Mouse (Mus musculus) ES-Bruce4 (cell line): Measurements from ENCODE around the gene Ctnnd2. TPM values are rescaled to one million over a fixed set of nuclear protein-coding genes. Genes with fewer than 3 reads are reported as not detected.

Source experiments
- H3K27ac ChIP-seq: 2 replicates; pipeline ENCODE4 v1.5.1; 2012; ENCODE audit warnings: low read length, inconsistent platforms; ENCODE audit not compliant: insufficient read depth
- H3K27me3 ChIP-seq: 2 replicates; pipeline ENCODE4 v1.6.1; 2012; ENCODE audit warnings: mild to moderate bottlenecking, low read length, inconsistent platforms; ENCODE audit not compliant: control insufficient read depth, poor library complexity, insufficient read depth, severe bottlenecking
- H3K36me3 ChIP-seq: 2 replicates; pipeline ENCODE4 v1.6.1; 2012; ENCODE audit warnings: inconsistent platforms, mild to moderate bottlenecking, low read length, moderate library complexity; ENCODE audit not compliant: control insufficient read depth, poor library complexity, insufficient read depth, severe bottlenecking
- H3K4me1 ChIP-seq: one replicate; pipeline ENCODE4 v1.8.1; 2011; ENCODE audit warnings: low read length; ENCODE audit not compliant: control insufficient read depth, insufficient read depth
- H3K4me3 ChIP-seq: 2 replicates; pipeline ENCODE4 v1.5.1; 2011; ENCODE audit warnings: low read depth, mild to moderate bottlenecking, low read length
- H3K9ac ChIP-seq: 2 replicates; pipeline ENCODE4 v1.6.1; 2012; ENCODE audit warnings: low read depth, mild to moderate bottlenecking, inconsistent platforms; ENCODE audit not compliant: poor library complexity, severe bottlenecking
- H3K9me3 ChIP-seq: replicated peaks from 2 replicates; pipeline ENCODE4 v1.6.1; 2012; ENCODE audit warnings: mild to moderate bottlenecking, low read length, inconsistent platforms; ENCODE audit not compliant: control insufficient read depth, poor library complexity, insufficient read depth, severe bottlenecking
- CTCF ChIP-seq: IDR thresholded peaks from one replicate; pipeline ENCODE4 v1.8.1; 2011; ENCODE audit warnings: low read depth, low read length
- EP300 ChIP-seq: IDR thresholded peaks from 2 replicates; pipeline ENCODE4 v1.6.1; 2011; ENCODE audit warnings: low read depth, low read length; ENCODE audit not compliant: insufficient read depth
- POLR2A ChIP-seq: IDR thresholded peaks from one replicate; pipeline ENCODE4 v1.8.1; 2011; ENCODE audit warnings: low read length; ENCODE audit not compliant: insufficient read depth
- polyA plus RNA-seq: library from polyadenylated mRNA; stranded (reverse); fragments of >200 nt; gene quantifications from 2 replicates; pipeline ENCODE4 v1.2.4, GENCODE M21; 2011; ENCODE audit warnings: low read depth; ENCODE audit not compliant: missing spikeins, insufficient read depth, insufficient read length

Gene Ctnnd2
- polyA plus RNA-seq, 1 experiment = 2.4 TPM

- Histone ChIP-seq H3K36me3 (no peaks in the 10 kb centered on the region), H3K27me3 (no peaks in the 10 kb centered on the region), H3K27ac (no peak overlapping the region), H3K9me3 (no peaks in the 10 kb centered on the region), H3K4me1 (no peaks in the 10 kb centered on the region), H3K4me3 (no peak overlapping the region), H3K9ac (no peak overlapping the region)
- TF ChIP-seq CTCF (no peak), EP300 (no peak), POLR2A (no peak)
Observed at GRCm38 (mm10) chr15:30302824-30303223, 130.4 kb downstream of the Ctnnd2 start.

- no peak overlapping the region for H3K4me3 ChIP-seq
- no peaks in the 10 kb centered on the region for H3K9me3 ChIP-seq
- no peaks in the 10 kb centered on the region for H3K36me3 ChIP-seq
- H3K9ac ChIP-seq = no peak overlapping the region
- TF ChIP-seq EP300 = no peak
- TF ChIP-seq POLR2A = no peak
- no peak for TF ChIP-seq CTCF
- H3K27ac ChIP-seq = no peak overlapping the region
- no peaks in the 10 kb centered on the region for H3K4me1 ChIP-seq
- H3K27me3 ChIP-seq = no peaks in the 10 kb centered on the region
Observed at GRCm38 (mm10) chr15:30306437-30306836, 134.0 kb downstream of the Ctnnd2 start.

- H3K36me3 ChIP-seq = no peaks in the 10 kb centered on the region
- H3K27ac ChIP-seq = no peak overlapping the region
- no peaks in the 10 kb centered on the region for H3K4me1 ChIP-seq
- H3K9ac ChIP-seq = no peak overlapping the region
- H3K27me3 ChIP-seq = no peaks in the 10 kb centered on the region
- H3K9me3 ChIP-seq = no peaks in the 10 kb centered on the region
- no peak overlapping the region for H3K4me3 ChIP-seq
- TF ChIP-seq EP300 = no peak
- TF ChIP-seq POLR2A = no peak
- TF ChIP-seq CTCF = no peak
Observed at GRCm38 (mm10) chr15:30322543-30322942, 150.2 kb downstream of the Ctnnd2 start.

GRCm38 (mm10) chr15:30333336-30334310 is 161.2 kb downstream of the Ctnnd2 start:
- no peaks in the 10 kb centered on the region for H3K27me3 ChIP-seq
- no peak overlapping the region for H3K9ac ChIP-seq
- TF ChIP-seq POLR2A = no peak
- TF ChIP-seq CTCF = no peak
- TF ChIP-seq EP300 = no peak
- H3K36me3 ChIP-seq = no peaks in the 10 kb centered on the region
- H3K4me1 ChIP-seq = no peaks in the 10 kb centered on the region
- H3K4me3 ChIP-seq = no peak overlapping the region
- no peak overlapping the region for H3K27ac ChIP-seq
- no peaks in the 10 kb centered on the region for H3K9me3 ChIP-seq

- Histone ChIP-seq H3K27ac (no peak overlapping the region), H3K9me3 (no peaks in the 10 kb centered on the region), H3K27me3 (no peaks in the 10 kb centered on the region), H3K4me3 (no peak overlapping the region), H3K36me3 (no peaks in the 10 kb centered on the region), H3K4me1 (no peaks in the 10 kb centered on the region), H3K9ac (no peak overlapping the region)
- TF ChIP-seq CTCF = no peak
- TF ChIP-seq POLR2A = no peak
- no peak for TF ChIP-seq EP300
Observed at GRCm38 (mm10) chr15:30338585-30339197, 166.3 kb downstream of the Ctnnd2 start.

- no peaks in the 10 kb centered on the region for H3K27me3 ChIP-seq
- no peak for TF ChIP-seq POLR2A
- no peak for TF ChIP-seq EP300
- no peak for TF ChIP-seq CTCF
- H3K9ac ChIP-seq = no peak overlapping the region
- no peaks in the 10 kb centered on the region for H3K36me3 ChIP-seq
- no peaks in the 10 kb centered on the region for H3K9me3 ChIP-seq
- no peaks in the 10 kb centered on the region for H3K4me1 ChIP-seq
- no peak overlapping the region for H3K4me3 ChIP-seq
- H3K27ac ChIP-seq = no peak overlapping the region
Observed at GRCm38 (mm10) chr15:30345754-30346153, 173.4 kb downstream of the Ctnnd2 start.
